Mouse (Mus musculus) lung, embryonic 14.5 days (tissue): Measurements from ENCODE around the gene Acp4. TPM values are rescaled to one million over a fixed set of nuclear protein-coding genes. Genes with fewer than 3 reads are reported as not detected.
A peak's percentile ranks its signal among the peaks of the same experiment; 100 is the strongest.

Experiments
- ATAC-seq: fragments of 200-750 bp; cut with Nextera tagmentation; 2 replicates; pipeline ENCODE4 v1.8.0; 2017; ENCODE audit warnings: mild to moderate bottlenecking, moderate TSS enrichment, moderate library complexity; ENCODE audit not compliant: insufficient read depth
- DNase-seq: peaks from one replicate; pipeline ENCODE4 v3.0.0-alpha.2; 2015
- H3K27ac ChIP-seq: fragments of 300-500 bp; sonication (generic); 2 replicates; pipeline ENCODE4 v1.5.1; 2014; ENCODE audit warnings: low read depth, mild to moderate bottlenecking, moderate library complexity
- H3K27me3 ChIP-seq: fragments of 300-500 bp; sonication (generic); 2 replicates; pipeline ENCODE4 v1.6.1; 2014; ENCODE audit warnings: low read length, control low read depth; ENCODE audit not compliant: insufficient read depth
- H3K36me3 ChIP-seq: fragments of 300-500 bp; sonication (generic); 2 replicates; pipeline ENCODE4 v1.6.1; 2014; ENCODE audit warnings: control low read depth; ENCODE audit not compliant: insufficient read depth
- H3K4me1 ChIP-seq: fragments of 300-500 bp; sonication (generic); 2 replicates; pipeline ENCODE4 v1.6.1; 2014; ENCODE audit warnings: antibody characterized with exemption, control low read depth; ENCODE audit not compliant: insufficient read depth
- H3K4me2 ChIP-seq: fragments of 300-500 bp; sonication (generic); 2 replicates; pipeline ENCODE4 v1.6.1; 2014; ENCODE audit warnings: mild to moderate bottlenecking
- H3K4me3 ChIP-seq: fragments of 300-500 bp; sonication (generic); 2 replicates; pipeline ENCODE4 v1.5.1; 2014; ENCODE audit warnings: low read depth, low read length
- H3K9ac ChIP-seq: fragments of 300-500 bp; sonication (generic); 2 replicates; pipeline ENCODE4 v1.6.1; 2014
- H3K9me3 ChIP-seq: fragments of 300-500 bp; sonication (generic); 2 replicates; pipeline ENCODE4 v1.6.1; 2016; ENCODE audit warnings: low read depth, low read length, control low read depth
- CTCF ChIP-seq: IDR thresholded peaks from 2 replicates; pipeline ENCODE4 v1.5.1; 2016; ENCODE audit warnings: antibody characterized with exemption, low read depth
- WGBS: fragments of 180-500 bp; shearing (Covaris S2); extraction: QIAGEN DNeasy Blood & Tissue Kit; methylation state at CpG from one replicate; pipeline ENCODE4 v1.1.7; 2014; 5-methylcytosine and 5-hydroxymethylcytosine counted together
- polyA plus RNA-seq: library from polyadenylated mRNA; unstranded; fragments of >200 nt; fragmentation: Nextera tagmentation; extraction: Ambion mirVana; gene quantifications from 2 replicates; pipeline ENCODE4 v1.2.1, GENCODE M21; 2014

Gene Acp4
- polyA plus RNA-seq, 1 experiment from 2014 or later, result 0.11 TPM

GRCm38 (mm10) chr7:44247971-44248370 is 9.2 kb downstream of the Acp4 start:
- 79% methylated on average over 2 of the region's 2 CpGs for WGBS
- no peak for DNase-seq
- Histone ChIP-seq H3K36me3 (peaks cover 44% of the 10 kb centered on the region), H3K4me1 (peaks cover 6% of the 10 kb centered on the region; the same call in 1 of the 2 replicates), H3K27me3 (no peaks in the 10 kb centered on the region), H3K4me3 (peak overlapping the region; percentile 95), H3K9ac (peak overlapping the region; percentile 93), H3K27ac (no peak overlapping the region), H3K4me2 (peak overlapping the region; percentile 71), H3K9me3 (no peaks in the 10 kb centered on the region)
- no peak for ATAC-seq
- no peak for TF ChIP-seq CTCF

DNA sequence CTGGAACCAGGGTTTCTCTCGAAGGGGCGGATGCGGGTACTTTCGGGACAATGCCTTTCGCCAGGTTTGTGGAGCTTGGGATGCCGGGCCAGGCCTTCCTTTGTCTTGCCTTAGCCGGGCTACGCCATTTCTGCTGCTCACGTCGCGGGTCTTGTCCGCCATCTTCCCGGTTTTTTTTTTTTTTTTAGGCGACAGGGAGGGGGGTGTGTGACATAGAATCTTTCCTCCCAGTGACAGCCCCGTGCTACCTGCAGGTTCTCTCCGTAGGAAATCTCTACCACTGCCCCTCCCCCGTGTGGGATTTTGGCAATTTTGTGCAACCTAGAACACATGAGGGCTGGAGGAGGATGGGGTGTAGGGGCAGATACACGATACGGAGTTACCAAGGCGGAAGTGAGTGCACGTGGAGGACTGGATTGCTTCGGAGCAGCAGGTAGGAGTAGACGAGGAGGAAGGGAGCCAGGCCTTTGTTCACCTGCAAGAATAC is 10.2 kb downstream of the Acp4 start:
- H3K27me3 ChIP-seq, result no peaks in the 10 kb centered on the region
- no peaks in the 10 kb centered on the region for H3K9me3 ChIP-seq
- H3K4me1 ChIP-seq, result peaks cover 6% of the 10 kb centered on the region; the same call in 1 of the 2 replicates
- TF ChIP-seq CTCF, result no peak
- H3K4me2 ChIP-seq, result peak overlapping the region; percentile 71
- H3K27ac ChIP-seq, result peak overlapping the region; percentile 95
- peak overlapping the region; percentile 93 for H3K9ac ChIP-seq
- peaks cover 34% of the 10 kb centered on the region for H3K36me3 ChIP-seq
- WGBS, result under 1% methylated on average over 23 of the region's 23 CpGs
- ATAC-seq, result peak; percentile 22
- peak overlapping the region; percentile 95 for H3K4me3 ChIP-seq
- DNase-seq, result peak; percentile 74

DNA sequence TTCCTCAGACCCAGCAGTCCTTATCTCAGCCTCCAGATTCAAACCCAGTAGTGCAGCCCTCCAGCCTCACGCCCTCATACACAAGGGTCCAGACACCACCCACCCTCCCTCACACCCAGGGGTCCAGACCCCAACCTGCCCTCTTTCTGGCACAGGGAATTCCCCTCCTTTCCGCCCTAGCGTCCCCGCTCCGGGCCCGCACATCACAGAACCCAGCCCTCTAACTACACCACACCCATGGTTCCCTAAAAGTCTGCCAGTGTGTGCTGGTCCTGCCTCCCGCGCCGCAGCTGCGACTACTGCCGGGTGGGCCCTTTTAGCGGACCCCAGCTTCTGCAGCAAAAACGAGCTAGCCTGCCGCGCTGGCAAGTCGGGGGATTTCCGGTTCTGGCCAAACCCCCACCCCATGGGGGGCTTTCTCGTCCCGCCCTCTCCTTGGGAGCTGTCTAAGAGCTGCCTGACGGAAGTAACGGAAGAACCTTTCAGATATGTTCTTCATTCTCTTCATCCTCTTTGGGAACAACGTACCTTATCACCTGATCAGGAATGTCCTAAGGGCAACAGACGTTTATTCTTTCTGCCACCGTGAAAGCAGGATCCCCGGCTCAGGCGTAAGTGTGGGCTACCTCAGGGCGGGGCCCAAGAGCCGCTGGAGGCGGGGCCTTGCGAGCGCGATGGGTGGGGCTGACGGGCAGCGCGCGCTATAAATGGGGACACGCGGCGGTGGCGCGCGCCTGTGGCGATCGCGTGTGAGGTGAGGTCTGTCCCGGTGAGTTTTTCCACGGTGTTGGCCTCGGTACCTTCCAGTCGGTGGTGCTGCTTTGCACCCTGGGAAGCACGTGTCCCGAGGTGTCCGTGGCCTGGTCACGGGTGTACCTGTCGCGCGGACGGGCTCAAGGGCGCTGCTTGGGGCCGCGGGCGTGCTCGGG is 10.9 kb downstream of the Acp4 start, which contains the start of the genes 1700028J19Rik and 2410002F23Rik:
1700028J19Rik (minus strand) TSS at position 641 of the 929 bp plus-strand sequence.
2410002F23Rik (plus strand) TSS at position 668 of the 929 bp plus-strand sequence.
- Histone ChIP-seq H3K9me3 (no peaks in the 10 kb centered on the region), H3K36me3 (peaks cover 34% of the 10 kb centered on the region), H3K9ac (peak within 1 kb of the TSS; percentile 93), H3K27ac (peak within 1 kb of the TSS; percentile 95), H3K4me2 (peak within 1 kb of the TSS; percentile 71), H3K4me3 (peak within 1 kb of the TSS; percentile 95), H3K4me1 (peaks cover 6% of the 10 kb centered on the region; the same call in 1 of the 2 replicates), H3K27me3 (no peaks in the 10 kb centered on the region)
- DNase-seq, result peak; percentile 96
- 0 out of 2 replicates have a peak, but pooled peaks have one; percentile 3 for TF ChIP-seq CTCF
- peak; percentile 86 for ATAC-seq
- under 1% methylated on average over 62 of the region's 62 CpGs for WGBS

DNA sequence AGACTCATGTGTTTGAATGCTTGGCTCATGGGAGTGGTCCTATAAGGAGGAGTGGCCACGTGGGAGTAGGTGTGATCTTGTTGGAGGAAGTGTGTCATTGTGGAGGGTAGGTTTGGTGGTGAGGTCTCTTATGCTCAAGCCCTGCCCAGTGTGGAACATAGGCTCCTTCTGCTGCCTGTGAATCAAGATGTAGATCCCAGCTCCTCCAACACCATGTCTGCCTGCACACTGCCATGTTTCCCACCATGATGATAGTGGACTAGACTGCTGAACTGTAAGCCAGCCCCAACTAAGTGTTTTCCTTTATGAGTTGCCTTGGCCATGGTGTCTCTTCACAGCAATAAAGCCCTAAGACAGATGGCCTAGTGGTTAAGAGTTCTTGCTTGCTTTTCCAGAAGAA is 13.1 kb downstream of the Acp4 start:
- WGBS, result 61% methylated on average over 1 of the region's 1 CpGs
- Histone ChIP-seq H3K4me3 (no peak overlapping the region), H3K9me3 (no peaks in the 10 kb centered on the region), H3K27me3 (no peaks in the 10 kb centered on the region), H3K27ac (no peak overlapping the region), H3K4me1 (peaks cover 6% of the 10 kb centered on the region; the same call in 1 of the 2 replicates), H3K9ac (no peak overlapping the region), H3K4me2 (no peak overlapping the region), H3K36me3 (peaks cover 13% of the 10 kb centered on the region)
- DNase-seq (no peak), ATAC-seq (no peak)
- no peak for TF ChIP-seq CTCF

DNA sequence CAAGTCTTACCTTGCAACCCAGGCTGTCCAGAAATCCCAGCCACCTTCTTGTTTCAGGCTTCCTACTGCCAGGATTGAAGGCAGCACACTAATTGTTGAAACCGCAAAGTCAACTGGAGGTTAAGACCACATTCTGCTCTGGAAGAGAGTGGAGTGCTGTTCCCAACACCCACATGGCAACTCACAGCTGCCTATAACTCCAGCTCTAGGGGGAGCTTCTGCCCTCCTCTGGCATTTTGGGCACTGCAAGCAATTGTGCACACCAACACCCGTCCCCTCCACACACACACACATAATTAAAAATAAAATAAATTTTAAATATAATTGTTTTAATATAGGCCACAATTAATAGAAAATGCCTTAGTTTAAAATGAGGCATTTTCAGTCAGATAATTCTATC is 16.0 kb downstream of the Acp4 start:
- H3K27ac ChIP-seq, result no peak overlapping the region
- no peak overlapping the region for H3K4me2 ChIP-seq
- H3K4me1 ChIP-seq, result peaks cover 3% of the 10 kb centered on the region; the same call in 1 of the 2 replicates
- ATAC-seq (no peak), DNase-seq (no peak)
- H3K27me3 ChIP-seq, result no peaks in the 10 kb centered on the region
- H3K4me3 ChIP-seq, result no peak overlapping the region
- H3K9me3 ChIP-seq, result no peaks in the 10 kb centered on the region
- no peak for TF ChIP-seq CTCF
- 68% methylated on average over 2 of the region's 2 CpGs for WGBS
- no peak overlapping the region for H3K9ac ChIP-seq
- H3K36me3 ChIP-seq, result no peaks in the 10 kb centered on the region

DNA sequence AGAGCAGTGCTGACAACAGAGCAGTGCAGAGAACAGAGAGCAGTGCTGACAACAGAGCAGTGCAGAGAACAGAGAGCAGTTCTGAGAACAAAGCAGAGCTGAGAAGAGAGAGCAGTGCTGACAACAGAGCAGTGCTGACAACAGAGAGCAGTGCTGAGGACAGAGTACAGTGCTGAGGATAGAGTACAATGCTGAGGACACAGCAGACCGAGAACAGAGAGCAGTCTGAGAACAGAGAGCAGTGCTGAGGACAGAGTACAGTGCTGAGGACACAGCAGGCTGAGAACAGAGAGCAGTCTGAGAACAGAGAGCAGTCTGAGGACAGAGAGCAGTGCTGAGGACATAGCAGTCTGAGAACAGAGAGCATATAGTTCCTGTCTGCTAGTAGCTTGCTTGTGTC is 16.5 kb downstream of the Acp4 start:
- H3K4me1 ChIP-seq, result peaks cover 3% of the 10 kb centered on the region; the same call in 1 of the 2 replicates
- no peak overlapping the region for H3K4me3 ChIP-seq
- H3K27ac ChIP-seq, result no peak overlapping the region
- no peaks in the 10 kb centered on the region for H3K9me3 ChIP-seq
- H3K4me2 ChIP-seq, result no peak overlapping the region
- no peaks in the 10 kb centered on the region for H3K27me3 ChIP-seq
- DNase-seq (no peak), ATAC-seq (no peak)
- TF ChIP-seq CTCF, result no peak
- H3K9ac ChIP-seq, result no peak overlapping the region
- 35% methylated on average over 1 of the region's 1 CpGs for WGBS
- no peaks in the 10 kb centered on the region for H3K36me3 ChIP-seq

GRCm38 (mm10) chr7:44239913-44240312 is 17.3 kb downstream of the Acp4 start:
- H3K4me3 ChIP-seq, result no peak overlapping the region
- TF ChIP-seq CTCF, result no peak
- no peaks in the 10 kb centered on the region for H3K27me3 ChIP-seq
- H3K4me2 ChIP-seq, result no peak overlapping the region
- 44% methylated on average over 2 of the region's 2 CpGs for WGBS
- no peaks in the 10 kb centered on the region for H3K4me1 ChIP-seq
- no peak for ATAC-seq
- no peaks in the 10 kb centered on the region for H3K36me3 ChIP-seq
- DNase-seq, result no peak
- no peaks in the 10 kb centered on the region for H3K9me3 ChIP-seq
- H3K9ac ChIP-seq, result no peak overlapping the region
- H3K27ac ChIP-seq, result no peak overlapping the region
